Mouse (Mus musculus) heart, postnatal 0 days (tissue): ENCODE data around the gene Mccc1.

Experiments
- CTCF ChIP-seq: IDR thresholded peaks from 2 replicates; pipeline ENCODE4 v1.5.1; 2016; ENCODE audit warnings: antibody characterized with exemption, control low read depth, low read depth
- EP300 ChIP-seq: IDR thresholded peaks from 2 replicates; pipeline ENCODE4 v1.6.1; 2016; ENCODE audit warnings: antibody characterized with exemption, low read depth

- TF ChIP-seq CTCF: no peak
- no peak for TF ChIP-seq EP300
These were observed 30.0 kb downstream of the Mccc1 start for GRCm38 (mm10) chr3:35970441-35970840.
